Mouse (Mus musculus) stomach, postnatal 0 days (tissue): Measurements from ENCODE around the gene Abcc3.

ENCODE experiments used
- CTCF ChIP-seq: IDR thresholded peaks from 2 replicates; pipeline ENCODE4 v1.5.1; 2016; ENCODE audit warnings: antibody characterized with exemption, low read depth, mild to moderate bottlenecking, moderate library complexity
- EP300 ChIP-seq: optimal IDR thresholded peaks from 2 replicates; pipeline ENCODE3; 2016; ENCODE audit warnings: antibody characterized with exemption

GRCm38 (mm10) chr11:94363690-94364089 lies 29.1 kb downstream of the Abcc3 start:
- TF ChIP-seq CTCF (no peak), EP300 (peak; percentile 41)
